Mouse (Mus musculus) small intestine, adult 2 months (tissue): ENCODE results near the gene Hsp90ab1.

Source experiments
- CTCF ChIP-seq: fragments of 200-500 bp; IDR thresholded peaks from 2 replicates; pipeline ENCODE4 v1.5.1; 2012; ENCODE audit warnings: low read depth, mild to moderate bottlenecking, control low read depth, inconsistent platforms, low read length, moderate library complexity, mixed read lengths; ENCODE audit not compliant: insufficient replicate concordance, insufficient read length; ENCODE audit errors: extremely low read depth
- POLR2A ChIP-seq: fragments of 200-500 bp; IDR thresholded peaks from 2 replicates; pipeline ENCODE4 v1.6.1; 2012; ENCODE audit warnings: low read depth, mild to moderate bottlenecking, control low read depth, inconsistent platforms, low read length, moderate library complexity

DNA sequence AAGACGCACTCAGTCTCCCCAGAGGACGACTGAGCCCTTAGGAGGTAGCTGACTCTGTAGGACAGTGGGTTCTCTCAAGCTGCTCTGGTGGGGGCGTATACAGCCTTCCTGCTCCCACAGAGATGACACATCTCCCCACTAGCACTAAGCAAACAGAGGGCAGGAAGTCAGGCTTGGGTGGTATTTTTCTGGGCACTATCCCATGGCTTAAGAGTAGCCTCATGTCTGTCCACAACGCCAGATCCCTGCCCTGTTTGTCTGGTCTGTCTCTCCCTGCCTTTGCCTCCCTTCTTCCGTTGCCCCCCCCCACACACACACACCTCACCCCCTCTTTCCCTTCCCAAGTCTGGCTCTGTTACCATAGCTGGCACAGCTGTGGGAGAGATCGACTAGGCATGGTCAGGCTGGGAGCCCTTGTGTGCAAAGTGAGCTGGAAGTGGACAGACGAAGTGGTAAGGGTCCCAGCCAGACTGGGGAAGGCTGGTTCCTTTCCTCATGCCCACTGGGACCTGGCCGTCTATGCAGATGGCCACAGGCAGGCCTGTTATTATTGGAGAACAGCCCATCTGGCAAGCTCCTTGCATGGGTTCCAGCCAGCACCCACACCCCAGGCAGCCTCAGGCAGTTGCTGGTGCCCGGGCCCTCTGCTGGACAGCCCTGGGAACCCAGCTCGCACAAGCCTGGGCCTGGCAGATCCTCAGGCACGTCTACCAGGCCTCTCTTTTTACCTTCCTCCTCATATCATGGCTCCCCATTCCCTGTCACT is 23.7 kb upstream of the Hsp90ab1 start:
- TF ChIP-seq POLR2A (no peak), CTCF (peak; percentile 48; the same call in 1 of the 2 replicates)
